Mouse (Mus musculus): ENCODE data around the gene Mtus2. TPM values are rescaled to one million over a fixed set of nuclear protein-coding genes. Genes with fewer than 3 reads are reported as not detected.

The Mtus2 gene
- polyA plus RNA-seq, 2 experiments from 2014 or later = 3.9 to 8.1 TPM

DNA sequence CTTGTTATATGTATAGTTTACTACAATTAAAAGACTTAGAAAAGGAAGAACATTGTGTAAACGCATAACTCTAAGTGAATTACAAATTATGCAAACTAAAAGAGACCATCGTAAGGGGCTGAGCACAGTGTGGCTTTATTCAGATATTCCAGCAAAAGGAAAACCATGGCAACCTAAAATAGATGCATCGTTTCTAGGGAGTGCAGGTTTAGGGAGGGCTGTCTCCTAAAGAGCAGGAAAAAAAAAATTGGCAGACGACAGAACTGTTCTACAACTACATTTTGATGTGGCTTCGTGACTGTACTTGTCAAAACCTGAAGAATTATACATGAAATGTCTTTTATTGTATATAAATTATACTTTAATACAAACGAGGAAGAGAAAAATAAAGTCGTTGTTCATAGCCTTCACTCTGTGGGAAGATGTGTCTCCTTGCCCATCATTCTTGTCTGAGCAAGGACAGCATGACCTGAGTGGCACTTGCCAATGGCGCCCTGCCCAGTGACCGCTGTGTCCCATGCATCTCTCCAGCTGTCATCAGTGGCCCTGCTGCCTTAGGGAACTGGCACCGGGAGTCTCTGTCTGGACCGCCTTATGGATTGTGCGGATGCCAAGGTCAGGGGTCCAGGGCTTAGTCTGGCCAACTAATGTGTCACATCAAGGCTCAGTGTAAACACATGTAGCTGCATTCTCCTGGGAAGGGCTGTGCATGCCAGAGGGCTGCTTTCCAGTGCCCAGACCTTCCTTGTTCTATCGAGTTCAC, 95.9 kb downstream of the Mtus2 start:
- ATAC-seq = no peak

DNA sequence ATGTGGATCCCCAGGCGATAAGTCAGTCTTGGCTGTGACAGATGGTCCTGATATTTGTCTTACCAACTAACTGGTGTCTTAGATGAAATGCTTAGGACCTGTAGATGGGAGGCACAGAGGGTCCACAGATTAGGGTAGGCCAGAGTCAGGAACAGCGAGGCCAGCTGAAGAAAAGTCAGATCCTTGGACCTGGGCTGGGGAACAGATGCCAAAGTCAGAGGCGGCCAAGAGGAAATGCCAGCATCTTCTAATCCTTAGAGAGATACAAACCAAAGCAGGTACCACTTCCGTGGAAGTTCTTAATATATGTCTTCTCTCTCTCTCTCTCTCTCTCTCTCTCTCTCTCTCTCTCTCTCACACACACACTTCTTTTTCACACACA, 96.5 kb downstream of the Mtus2 start:
- no peak for ATAC-seq

DNA sequence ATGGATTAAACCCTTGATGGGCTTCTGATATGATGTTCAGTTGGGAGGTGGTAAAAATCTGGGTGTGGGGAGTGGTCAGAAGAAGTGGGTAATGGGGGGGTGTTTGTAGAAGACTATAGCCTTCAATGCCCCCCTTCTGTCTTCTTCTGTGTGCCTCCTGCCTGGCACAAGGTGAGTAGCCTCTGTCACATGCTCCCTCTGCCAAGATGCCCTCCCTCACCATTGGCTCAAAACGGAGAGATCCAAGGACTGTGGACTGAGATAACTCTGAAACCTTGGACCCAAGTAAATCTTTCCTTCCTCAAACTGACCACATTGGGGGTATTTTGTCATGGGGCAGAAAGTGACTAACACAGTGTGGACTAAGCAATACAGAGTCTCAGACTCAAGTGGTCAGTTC, 99.7 kb downstream of the Mtus2 start:
- ATAC-seq = no peak

GRCm38 (mm10) chr5:148057433-148057832, 100.3 kb downstream of the Mtus2 start:
- no peak for ATAC-seq

DNA sequence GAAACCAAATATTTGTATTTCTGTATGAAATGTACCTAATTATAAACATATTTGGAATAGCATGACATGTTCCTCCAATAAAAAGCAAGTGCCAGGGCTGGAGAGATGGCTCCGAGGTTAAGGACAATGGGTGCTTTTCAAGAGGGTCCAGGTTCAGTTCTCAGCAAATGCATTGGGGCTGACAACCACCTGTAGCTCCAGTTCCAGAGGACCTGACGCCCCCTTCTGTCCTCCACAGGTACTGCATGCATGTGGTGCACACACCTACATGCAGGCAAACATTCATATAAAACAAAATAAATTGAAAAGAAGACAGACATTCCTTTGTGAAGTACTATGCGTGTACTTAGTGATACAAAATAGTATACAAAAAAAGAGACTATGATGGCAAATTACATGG, 102.2 kb downstream of the Mtus2 start:
- ATAC-seq = no peak

GRCm38 (mm10) chr5:148061869-148062268, 104.7 kb downstream of the Mtus2 start:
- no peak for ATAC-seq

GRCm38 (mm10) chr5:148063745-148064144, 106.6 kb downstream of the Mtus2 start:
- no peak for ATAC-seq

GRCm38 (mm10) chr5:148065251-148065650, 108.1 kb downstream of the Mtus2 start:
- ATAC-seq = no peak

- no peak for ATAC-seq
Observed at GRCm38 (mm10) chr5:148069909-148070308, 112.8 kb downstream of the Mtus2 start.

DNA sequence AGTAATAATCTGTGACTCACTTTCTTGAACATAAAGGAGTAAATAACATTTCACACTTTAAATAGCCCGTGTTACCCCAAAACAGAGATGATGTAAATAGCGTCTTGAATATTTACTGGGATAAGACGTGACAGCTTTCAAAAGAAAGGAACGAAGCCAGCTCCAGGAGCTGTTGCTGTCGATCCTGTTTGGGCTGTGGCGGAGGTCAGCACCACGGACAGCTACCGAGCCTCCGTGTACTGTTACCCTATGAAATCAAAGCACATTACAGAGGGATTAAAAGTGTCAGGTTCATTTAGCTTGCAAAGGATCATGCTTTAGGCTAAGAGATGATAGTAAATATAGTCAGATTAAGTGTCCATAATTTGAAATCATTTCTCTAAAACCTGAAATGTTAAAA, 114.7 kb downstream of the Mtus2 start:
- ATAC-seq = no peak

DNA sequence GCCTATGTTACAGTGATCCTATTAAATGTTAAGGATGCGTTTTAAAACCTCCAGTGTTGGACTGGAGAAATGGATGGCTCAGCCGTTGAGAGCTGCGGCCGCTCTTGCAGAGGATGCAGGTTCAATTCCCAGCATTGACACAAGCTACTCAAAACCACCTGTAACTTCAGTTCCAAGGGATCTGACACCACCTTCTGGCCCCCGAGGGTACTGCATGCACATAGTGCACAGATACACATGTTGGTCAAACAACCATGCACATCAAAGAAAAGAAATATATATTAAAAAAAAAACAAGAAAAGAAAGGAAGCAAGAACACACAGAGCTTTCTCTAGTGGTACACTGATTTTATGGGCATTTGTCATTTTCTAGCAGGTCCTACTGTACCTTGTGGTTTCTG, 116.3 kb downstream of the Mtus2 start:
- no peak for ATAC-seq

- no peak for ATAC-seq
Observed at GRCm38 (mm10) chr5:148079732-148080131, 122.6 kb downstream of the Mtus2 start.

DNA sequence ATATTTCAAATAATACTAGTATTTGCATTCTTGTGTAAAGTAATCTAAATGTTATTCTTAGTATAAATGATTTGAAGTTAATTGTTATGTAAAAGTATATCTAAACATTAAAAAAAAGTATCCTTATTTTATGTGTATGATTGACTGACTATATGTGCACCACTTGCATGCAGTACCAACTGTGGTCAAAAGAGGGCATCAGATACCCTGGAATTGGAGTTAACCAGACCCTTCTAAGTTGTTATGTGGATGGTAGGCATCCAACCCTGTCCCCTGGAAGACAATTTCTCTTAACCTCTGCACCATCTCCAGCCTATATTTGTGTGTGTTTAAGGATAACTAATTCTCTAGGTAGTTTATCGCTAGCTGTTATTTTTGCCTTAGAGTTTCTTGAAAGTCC, 126.4 kb downstream of the Mtus2 start:
- ATAC-seq = no peak

- no peak for ATAC-seq
Observed at GRCm38 (mm10) chr5:148084766-148085165, 127.6 kb downstream of the Mtus2 start.

DNA sequence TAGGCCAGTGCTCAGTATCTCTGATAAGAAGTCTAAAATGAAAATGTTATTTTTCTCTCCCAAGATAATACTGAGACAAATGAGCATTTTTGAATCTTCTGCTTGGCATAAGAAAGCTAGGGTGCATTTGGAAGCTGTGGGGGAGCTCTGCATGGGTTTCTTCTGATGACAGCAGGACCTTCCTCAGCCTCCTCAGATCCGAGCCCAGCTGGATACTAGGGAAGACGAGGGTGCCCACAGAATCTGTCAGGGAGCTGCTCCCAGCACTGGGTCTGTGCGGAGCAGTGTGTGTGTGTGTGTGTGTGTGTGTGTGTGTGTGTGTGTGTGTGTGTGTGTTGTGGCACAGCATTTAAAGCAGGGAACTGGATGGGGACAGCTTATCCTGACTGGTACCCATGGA, 130.7 kb downstream of the Mtus2 start:
- no peak for ATAC-seq

DNA sequence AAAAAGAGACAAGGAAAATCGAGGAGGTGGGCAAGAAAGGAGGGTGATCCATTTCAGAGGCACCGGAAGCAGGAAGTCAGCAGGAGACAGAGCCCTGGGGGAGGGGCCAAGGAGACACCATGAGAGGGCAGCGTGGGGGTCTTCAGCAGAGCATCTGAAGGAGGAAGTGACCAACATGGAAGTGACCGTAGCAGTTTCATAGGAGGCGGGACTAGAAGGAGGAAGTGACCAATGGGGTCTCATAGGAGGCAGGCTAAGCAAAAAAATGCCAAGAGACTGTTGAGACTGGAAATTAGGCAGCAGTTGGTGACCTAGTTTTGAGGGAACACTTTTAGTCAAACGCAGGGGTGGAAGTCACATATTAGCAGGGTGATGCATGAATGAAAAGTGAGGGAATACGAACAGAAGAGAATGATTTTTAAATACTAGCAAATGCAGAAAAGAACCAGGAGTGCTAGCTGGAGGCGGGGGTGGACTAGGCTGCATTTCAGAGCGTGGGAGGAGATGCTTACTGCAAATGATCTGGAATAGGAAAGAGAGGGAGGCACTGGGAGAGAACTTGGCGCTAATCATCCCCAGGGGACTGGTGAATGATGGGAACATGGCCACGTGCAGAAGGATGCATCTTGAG, 133.2 kb downstream of the Mtus2 start:
- no peak for ATAC-seq

- no peak for ATAC-seq
Observed at GRCm38 (mm10) chr5:148094640-148095039, 137.5 kb downstream of the Mtus2 start.

DNA sequence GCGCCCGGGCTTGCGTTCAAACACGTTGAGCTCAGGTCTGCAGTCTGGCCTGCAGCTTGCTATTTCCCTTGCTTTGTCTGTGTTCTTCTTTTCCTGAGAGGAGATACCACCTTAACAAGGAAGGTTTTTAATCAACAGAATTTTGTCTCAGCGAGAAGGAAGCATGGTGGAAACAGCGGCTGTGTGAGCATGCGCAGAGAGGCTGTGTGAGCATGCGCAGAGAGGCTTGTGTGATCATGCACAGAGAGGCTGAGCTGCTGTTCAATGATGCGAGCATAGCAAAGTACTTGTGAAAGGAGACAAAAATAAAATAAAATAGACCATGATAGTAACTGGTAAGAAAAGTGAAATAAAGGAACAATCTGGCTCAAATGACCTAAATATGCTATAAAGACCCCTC, 142.2 kb downstream of the Mtus2 start:
- ATAC-seq = no peak

DNA sequence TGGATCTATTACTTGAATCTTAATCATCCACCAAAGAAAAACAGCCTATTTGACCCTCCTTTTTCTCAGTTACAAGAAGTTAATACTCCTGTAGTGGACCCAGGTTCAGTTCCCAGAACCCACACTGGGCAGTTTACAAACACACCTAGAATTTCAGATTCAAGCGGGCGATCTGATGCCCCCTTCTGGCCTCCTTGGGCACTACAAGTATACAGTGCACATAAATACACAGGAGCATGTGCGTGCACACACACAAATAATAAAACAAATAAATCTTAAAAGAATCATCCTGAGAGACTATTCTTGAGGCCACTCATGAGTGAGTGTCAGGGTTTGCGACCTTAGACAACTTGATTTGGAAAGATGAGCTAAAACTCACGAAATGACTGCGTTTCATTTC, 150.2 kb downstream of the Mtus2 start:
- ATAC-seq = no peak

GRCm38 (mm10) chr5:148107890-148108289, 150.8 kb downstream of the Mtus2 start:
- ATAC-seq = no peak

- ATAC-seq = no peak
Observed at GRCm38 (mm10) chr5:148108314-148108713, 151.2 kb downstream of the Mtus2 start.

DNA sequence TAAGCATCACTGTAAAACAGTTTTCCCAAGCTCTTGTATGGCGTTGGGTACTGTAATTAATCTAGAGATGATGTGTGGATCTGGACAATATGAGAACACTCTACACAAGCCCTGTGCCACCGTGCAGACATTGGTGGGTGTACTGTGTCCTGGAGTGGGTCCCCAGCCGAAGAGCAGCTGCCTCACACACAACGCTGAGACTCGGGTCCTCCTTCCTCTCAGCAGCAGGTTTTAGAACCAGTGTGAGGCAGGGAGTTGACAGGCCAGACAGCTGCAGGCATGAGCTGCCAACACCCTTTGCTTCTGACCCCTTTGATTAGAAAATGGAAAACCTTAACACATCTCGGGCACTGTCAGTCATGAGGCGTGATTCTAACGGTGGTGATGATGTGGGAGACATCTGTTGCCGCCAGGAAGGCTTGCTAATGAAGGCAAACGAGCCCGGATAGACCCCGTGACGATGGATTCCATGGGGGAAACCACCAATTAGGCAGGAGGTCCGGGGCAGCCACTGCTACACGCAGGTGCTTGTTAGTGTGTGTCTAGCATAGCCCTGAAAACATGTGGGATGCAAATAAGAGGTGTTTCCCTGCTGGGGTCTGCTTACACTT, 158.2 kb downstream of the Mtus2 start:
- no peak for ATAC-seq

- no peak for ATAC-seq
Observed at GRCm38 (mm10) chr5:148124354-148124753, 167.2 kb downstream of the Mtus2 start.
